Mouse (Mus musculus) B cell, adult 2 months (primary cell): ENCODE data around the gene Tmem135.

Source experiments
- DNase-seq, 2 experiments: peaks; one replicate each; pipeline ENCODE4 v3.0.0; 2022

Tmem135 gene

GRCm38 (mm10) chr7:89404081-89404733, at the start of gene Tmem135, which contains the start of gene Fzd4:
Tmem135 (minus strand) TSS chr7:89404222.
Fzd4 (plus strand) TSS chr7:89404355.
- peak; percentile 75 to 76 for DNase-seq

- no peak for DNase-seq
Observed at GRCm38 (mm10) chr7:89450312-89450711, 46.3 kb upstream of the Tmem135 start.

GRCm38 (mm10) chr7:89445137-89445536, 41.1 kb upstream of the Tmem135 start:
- DNase-seq, result no peak

- no peak for DNase-seq
Observed at GRCm38 (mm10) chr7:89442242-89442641, 38.2 kb upstream of the Tmem135 start.

GRCm38 (mm10) chr7:89441291-89441690, 37.3 kb upstream of the Tmem135 start:
- DNase-seq, result no peak

GRCm38 (mm10) chr7:89437589-89437988, 33.6 kb upstream of the Tmem135 start:
- peak; percentile 15 for DNase-seq

- no peak for DNase-seq
Observed at GRCm38 (mm10) chr7:89436404-89436803, 32.4 kb upstream of the Tmem135 start.

GRCm38 (mm10) chr7:89433893-89434616, 30.0 kb upstream of the Tmem135 start:
- no peak for DNase-seq

GRCm38 (mm10) chr7:89433193-89433892, 29.3 kb upstream of the Tmem135 start:
- DNase-seq, result no peak

- DNase-seq, result no peak
Observed at GRCm38 (mm10) chr7:89431185-89431584, 27.2 kb upstream of the Tmem135 start.

GRCm38 (mm10) chr7:89429326-89429725, 25.3 kb upstream of the Tmem135 start:
- no peak for DNase-seq

- no peak for DNase-seq
Observed at GRCm38 (mm10) chr7:89428804-89429203, 24.8 kb upstream of the Tmem135 start.

GRCm38 (mm10) chr7:89427101-89427500, 23.1 kb upstream of the Tmem135 start:
- no peak for DNase-seq

- no peak for DNase-seq
Observed at GRCm38 (mm10) chr7:89425803-89426725, 22.0 kb upstream of the Tmem135 start.

GRCm38 (mm10) chr7:89424659-89425058, 20.6 kb upstream of the Tmem135 start:
- no peak for DNase-seq

GRCm38 (mm10) chr7:89423688-89424255, 19.8 kb upstream of the Tmem135 start:
- DNase-seq, result no peak

GRCm38 (mm10) chr7:89423194-89423593, 19.2 kb upstream of the Tmem135 start:
- no peak for DNase-seq

GRCm38 (mm10) chr7:89422650-89423049, 18.6 kb upstream of the Tmem135 start:
- DNase-seq, result no peak

- DNase-seq, result no peak
Observed at GRCm38 (mm10) chr7:89421294-89421693, 17.3 kb upstream of the Tmem135 start.

- DNase-seq, result peak; percentile 6 to 12
Observed at GRCm38 (mm10) chr7:89418917-89419679, 15.1 kb upstream of the Tmem135 start.

- DNase-seq, result no peak
Observed at GRCm38 (mm10) chr7:89418127-89418653, 14.2 kb upstream of the Tmem135 start.
